Mouse (Mus musculus) kidney, adult 2 months (tissue): ENCODE data around the gene Pi4kb. TPM values are rescaled to one million over a fixed set of nuclear protein-coding genes. Genes with fewer than 3 reads are reported as not detected.
"Not testable (repeated sequence)": the region's sequence is repeated elsewhere in the genome, so short reads cannot be mapped to it uniquely, and the experiment has no call there.

Experiments used
- DNase-seq: peaks from one replicate; pipeline ENCODE4 v3.0.0; 2021
- H3K27ac ChIP-seq: fragments of 200-500 bp; 2 replicates; pipeline ENCODE4 v1.5.1; 2012; ENCODE audit warnings: low read depth, low read length, control low read depth, inconsistent platforms; ENCODE audit not compliant: insufficient read depth
- H3K27me3 ChIP-seq: fragments of 200-500 bp; replicated peaks from 2 replicates; pipeline ENCODE4 v1.6.1; 2012; ENCODE audit warnings: mild to moderate bottlenecking, moderate library complexity, low read length, inconsistent platforms; ENCODE audit not compliant: control insufficient read depth, insufficient read depth
- H3K36me3 ChIP-seq: fragments of 200-500 bp; 2 replicates; pipeline ENCODE4 v1.6.1; 2012; ENCODE audit warnings: mild to moderate bottlenecking, moderate library complexity, low read length, inconsistent platforms; ENCODE audit not compliant: control insufficient read depth, insufficient read depth
- H3K4me1 ChIP-seq: fragments of 200-500 bp; 2 replicates; pipeline ENCODE4 v1.6.1; 2011; ENCODE audit warnings: low read length; ENCODE audit not compliant: control insufficient read depth, insufficient read depth
- H3K4me3 ChIP-seq: fragments of 200-500 bp; 2 replicates; pipeline ENCODE4 v1.5.1; 2011; ENCODE audit warnings: mild to moderate bottlenecking, low read depth, low read length, control low read depth; ENCODE audit not compliant: insufficient read depth
- CTCF ChIP-seq: fragments of 200-500 bp; conservative IDR thresholded peaks from 2 replicates; pipeline ENCODE4 v1.5.1; 2011; ENCODE audit warnings: low read depth, mild to moderate bottlenecking, control low read depth, low read length, moderate library complexity, mixed read lengths; ENCODE audit not compliant: insufficient read depth, insufficient read length
- POLR2A ChIP-seq: fragments of 200-500 bp; IDR thresholded peaks from one replicate; pipeline ENCODE4 v1.6.1; 2011; ENCODE audit warnings: low read depth, low read length, control low read depth
- WGBS: fragments of 180-500 bp; shearing (Covaris S2); methylation state at CpG from one replicate; pipeline ENCODE4 v1.1.7; 2018; 5-methylcytosine and 5-hydroxymethylcytosine counted together
- polyA plus RNA-seq: library from polyadenylated mRNA; depleted of rRNA; stranded (reverse); fragments of >200 nt; gene quantifications from 2 replicates; pipeline ENCODE4 v1.2.3, GENCODE M21; 2012

The Pi4kb gene
- polyA plus RNA-seq, 1 experiment: 35.9 TPM

GRCm38 (mm10) chr3:95016532-95017056 lies 42.1 kb downstream of the Pi4kb start:
- H3K36me3 ChIP-seq: no peaks in the 10 kb centered on the region
- no peak for DNase-seq
- TF ChIP-seq POLR2A (no peak), CTCF (no peak)
- 6% methylated on average over 21 of the region's 21 CpGs for WGBS
- peak overlapping the region; percentile 36; the same call in 1 of the 2 replicates for H3K27ac ChIP-seq
- H3K4me3 ChIP-seq: peak overlapping the region; percentile 76
- no peaks in the 10 kb centered on the region for H3K27me3 ChIP-seq
- H3K4me1 ChIP-seq: peaks cover 5% of the 10 kb centered on the region; the same call in 1 of the 2 replicates

GRCm38 (mm10) chr3:95018741-95019140 lies 44.2 kb downstream of the Pi4kb start:
- TF ChIP-seq POLR2A (no peak), CTCF (no peak)
- WGBS: 89% methylated on average over 2 of the region's 2 CpGs
- H3K4me3 ChIP-seq: no peak overlapping the region
- H3K27ac ChIP-seq: no peak overlapping the region
- peaks cover 5% of the 10 kb centered on the region; the same call in 1 of the 2 replicates for H3K4me1 ChIP-seq
- no peaks in the 10 kb centered on the region for H3K36me3 ChIP-seq
- H3K27me3 ChIP-seq: no peaks in the 10 kb centered on the region
- no peak for DNase-seq

GRCm38 (mm10) chr3:95020956-95021355 lies 46.4 kb downstream of the Pi4kb start:
- not testable (repeated sequence) for DNase-seq, H3K4me1 ChIP-seq, H3K27ac ChIP-seq, H3K36me3 ChIP-seq, H3K27me3 ChIP-seq, H3K4me3 ChIP-seq
- WGBS: 77% methylated on average over 5 of the region's 5 CpGs

GRCm38 (mm10) chr3:95024551-95024950 lies 50.0 kb downstream of the Pi4kb start:
- Histone ChIP-seq H3K4me1 (no peaks in the 10 kb centered on the region), H3K27ac (no peak overlapping the region), H3K27me3 (no peaks in the 10 kb centered on the region), H3K4me3 (no peak overlapping the region), H3K36me3 (no peaks in the 10 kb centered on the region)
- 24% methylated on average over 11 of the region's 11 CpGs for WGBS
- TF ChIP-seq POLR2A (no peak), CTCF (no peak)
- DNase-seq: no peak

- Histone ChIP-seq H3K36me3 (no peaks in the 10 kb centered on the region), H3K27me3 (no peaks in the 10 kb centered on the region), H3K4me1 (no peaks in the 10 kb centered on the region), H3K4me3 (no peak overlapping the region), H3K27ac (no peak overlapping the region)
- TF ChIP-seq POLR2A (no peak), CTCF (no peak)
- 61% methylated on average over 5 of the region's 5 CpGs for WGBS
- no peak for DNase-seq
These were observed 50.7 kb downstream of the Pi4kb start for GRCm38 (mm10) chr3:95025202-95025601.

- DNase-seq: no peak
- no peaks in the 10 kb centered on the region for H3K4me1 ChIP-seq
- WGBS: 41% methylated on average over 5 of the region's 5 CpGs
These were observed 52.6 kb downstream of the Pi4kb start for GRCm38 (mm10) chr3:95027057-95027645.

GRCm38 (mm10) chr3:95027701-95028100 lies 53.2 kb downstream of the Pi4kb start:
- Histone ChIP-seq H3K27me3 (no peaks in the 10 kb centered on the region), H3K27ac (no peak overlapping the region), H3K36me3 (peaks cover 2% of the 10 kb centered on the region; the same call in 1 of the 2 replicates), H3K4me3 (no peak overlapping the region), H3K4me1 (no peaks in the 10 kb centered on the region)
- no peak for TF ChIP-seq CTCF
- no peak for TF ChIP-seq POLR2A
- 47% methylated on average over 5 of the region's 5 CpGs for WGBS
- no peak for DNase-seq

More at GRCm38 (mm10) chr3:95027057-95027645, 52.6 kb downstream of the Pi4kb start:
- Histone ChIP-seq H3K27ac (no peak overlapping the region), H3K27me3 (no peaks in the 10 kb centered on the region), H3K36me3 (no peaks in the 10 kb centered on the region), H3K4me3 (no peak overlapping the region)
- no peak for TF ChIP-seq POLR2A
- TF ChIP-seq CTCF: no peak

GRCm38 (mm10) chr3:95028603-95029002 lies 54.1 kb downstream of the Pi4kb start:
- 57% methylated on average over 3 of the region's 3 CpGs for WGBS
- peaks cover 8% of the 10 kb centered on the region for H3K36me3 ChIP-seq
- no peak overlapping the region for H3K27ac ChIP-seq
- H3K27me3 ChIP-seq: no peaks in the 10 kb centered on the region
- DNase-seq: no peak
- no peak overlapping the region for H3K4me3 ChIP-seq
- no peaks in the 10 kb centered on the region for H3K4me1 ChIP-seq
- no peak for TF ChIP-seq POLR2A
- no peak for TF ChIP-seq CTCF

- not testable (repeated sequence) for H3K4me3 ChIP-seq, H3K4me1 ChIP-seq, DNase-seq, H3K36me3 ChIP-seq, H3K27ac ChIP-seq, H3K27me3 ChIP-seq
- WGBS: 73% methylated on average over 3 of the region's 3 CpGs
These were observed 54.8 kb downstream of the Pi4kb start for GRCm38 (mm10) chr3:95029291-95029827.
